ENCODE assay signal across 8 mouse cellular contexts in the genomic region with DNA sequence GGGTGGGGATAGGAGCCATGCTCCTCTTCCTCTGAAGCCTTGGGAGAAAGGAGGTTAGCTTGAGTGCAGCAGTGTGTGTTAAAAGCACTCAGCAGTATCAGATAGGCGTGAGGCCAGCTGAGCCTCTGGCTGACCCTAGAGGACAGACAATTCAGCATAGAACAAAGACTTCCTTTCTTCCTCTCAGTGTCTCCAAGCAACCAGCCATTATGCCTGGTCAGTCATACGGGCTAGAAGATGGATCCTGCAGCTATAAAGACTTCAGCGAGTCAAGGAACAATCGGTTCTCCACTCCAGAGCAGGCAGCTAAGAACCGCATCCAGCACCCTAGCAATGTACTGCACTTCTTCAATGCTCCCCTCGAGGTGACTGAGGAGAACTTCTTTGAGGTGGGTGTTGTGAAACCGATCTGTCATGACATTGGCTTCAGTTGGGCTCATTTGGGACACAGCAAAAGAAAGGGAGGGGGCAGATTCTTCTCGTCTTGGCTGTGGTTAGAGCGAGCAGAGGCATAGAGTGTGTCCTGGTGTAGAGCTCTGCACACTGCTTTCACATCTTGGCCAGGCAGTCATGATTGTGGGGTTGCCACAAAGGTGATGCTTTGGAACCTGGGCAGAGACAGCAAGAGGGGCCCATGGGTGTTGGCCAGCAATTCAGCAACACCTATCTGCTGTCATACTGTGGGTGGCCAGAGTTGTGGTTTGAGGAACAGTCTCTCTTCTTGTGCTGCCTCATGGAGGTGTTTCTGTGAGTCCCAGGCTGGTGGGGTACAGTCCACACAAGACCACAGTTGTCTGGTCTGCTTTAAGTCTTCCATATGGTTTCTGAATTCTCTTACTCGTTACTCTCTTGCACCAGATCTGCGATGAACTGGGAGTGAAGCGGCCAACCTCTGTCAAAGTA. TPM values are rescaled to one million over a fixed set of nuclear protein-coding genes. Genes with fewer than 3 reads are reported as not detected.
A peak's percentile ranks its signal among the peaks of the same experiment; 100 is the strongest.
DNase-seq lines count a peak whose midpoint lies in the region; ATAC-seq lines count a peak whose summit lies in the region.

No protein-coding gene starts in this region.

- H3K9ac ChIP-seq in liver, embryonic 12.5 days, result no peak overlapping the region
- no peak overlapping the region for H3K9ac ChIP-seq in embryonic facial prominence, embryonic 15.5 days
- no peak overlapping the region for H3K9ac ChIP-seq in intestine, embryonic 15.5 days

- peak overlapping the region; percentile 0; the same call in 1 of the 2 replicates for H3K27ac ChIP-seq in liver, embryonic 12.5 days
- peak overlapping the region; percentile 48 for H3K27ac ChIP-seq in embryonic facial prominence, embryonic 15.5 days (replicated peaks)
- peak overlapping the region; percentile 32; the same call in 1 of the 2 replicates for H3K27ac ChIP-seq in intestine, embryonic 15.5 days
- peak overlapping the region; percentile 75 for H3K27ac ChIP-seq in midbrain, embryonic 10.5 days (replicated peaks)

- peaks cover 76% of the 10 kb centered on the region for H3K36me3 ChIP-seq in liver, embryonic 12.5 days
- peaks cover 72% of the 10 kb centered on the region for H3K36me3 ChIP-seq in embryonic facial prominence, embryonic 15.5 days
- peaks cover 55% of the 10 kb centered on the region for H3K36me3 ChIP-seq in intestine, embryonic 15.5 days
- H3K36me3 ChIP-seq in midbrain, embryonic 10.5 days, result peaks cover 78% of the 10 kb centered on the region

- ATAC-seq in liver, embryonic 12.5 days, result no peak
- no peak for ATAC-seq in embryonic facial prominence, embryonic 15.5 days (ENCODE audit: insufficient number of reproducible peaks, low FRiP score, low TSS enrichment, low read depth)
- ATAC-seq in intestine, embryonic 15.5 days, result no peak
- ATAC-seq in frontal cortex, adult (ENCODE audit: low TSS enrichment), result no peak

- peaks cover 89% of the 10 kb centered on the region for H3K4me1 ChIP-seq in liver, embryonic 12.5 days
- peaks cover 62% of the 10 kb centered on the region for H3K4me1 ChIP-seq in embryonic facial prominence, embryonic 15.5 days
- peaks cover 58% of the 10 kb centered on the region for H3K4me1 ChIP-seq in intestine, embryonic 15.5 days (replicated peaks)
- peaks cover 80% of the 10 kb centered on the region for H3K4me1 ChIP-seq in midbrain, embryonic 10.5 days

- WGBS in liver, embryonic 12.5 days (ENCODE audit: insufficient replicate concordance), result 79% methylated on average over 12 of the region's 12 CpGs
- WGBS in embryonic facial prominence, embryonic 15.5 days, result 58% methylated on average over 12 of the region's 12 CpGs
- 72% methylated on average over 12 of the region's 12 CpGs for WGBS in intestine, embryonic 15.5 days
- WGBS in midbrain, embryonic 10.5 days, result 53% methylated on average over 12 of the region's 12 CpGs

- H3K27me3 ChIP-seq in liver, embryonic 12.5 days (replicated peaks), result no peaks in the 10 kb centered on the region
- H3K27me3 ChIP-seq in embryonic facial prominence, embryonic 15.5 days, result no peaks in the 10 kb centered on the region
- no peaks in the 10 kb centered on the region for H3K27me3 ChIP-seq in intestine, embryonic 15.5 days (replicated peaks)
- H3K27me3 ChIP-seq in midbrain, embryonic 10.5 days (ENCODE audit: low read depth, poor library complexity, severe bottlenecking), result no peaks in the 10 kb centered on the region

- H3K9me3 ChIP-seq in liver, embryonic 12.5 days (replicated peaks), result no peaks in the 10 kb centered on the region
- no peaks in the 10 kb centered on the region for H3K9me3 ChIP-seq in embryonic facial prominence, embryonic 15.5 days (replicated peaks)
- H3K9me3 ChIP-seq in intestine, embryonic 15.5 days, result no peaks in the 10 kb centered on the region
- no peaks in the 10 kb centered on the region for H3K9me3 ChIP-seq in midbrain, embryonic 10.5 days (replicated peaks)

- no peak overlapping the region for H3K4me2 ChIP-seq in liver, embryonic 12.5 days
- no peak overlapping the region for H3K4me2 ChIP-seq in embryonic facial prominence, embryonic 15.5 days (replicated peaks)
- H3K4me2 ChIP-seq in intestine, embryonic 15.5 days (replicated peaks), result no peak overlapping the region

- no peak for DNase-seq in liver
- peak; percentile 59 for DNase-seq in midbrain, embryonic 10.5 days (ENCODE audit: low spot score)
- no peak for DNase-seq in cerebellum, adult 11-12 months
- no peak for DNase-seq in urinary bladder, adult 2 months (ENCODE audit: low spot score)

- H3K4me3 ChIP-seq in liver, embryonic 12.5 days, result no peak overlapping the region
- H3K4me3 ChIP-seq in embryonic facial prominence, embryonic 15.5 days (replicated peaks), result no peak overlapping the region
- no peak overlapping the region for H3K4me3 ChIP-seq in intestine, embryonic 15.5 days (replicated peaks)
- H3K4me3 ChIP-seq in midbrain, embryonic 10.5 days, result peak overlapping the region; percentile 34

RNA-seq across cellular contexts. Expression of gene Ech1, which starts 4.4 kb away (rescaled TPM):
- 72.3 and 73.6 TPM in 2 replicates for polyA plus RNA-seq in liver, embryonic 12.5 days (2016; fragmentation: Nextera tagmentation; extraction: Ambion mirVana)
- 226 and 231 TPM in 2 replicates for polyA plus RNA-seq in embryonic facial prominence, embryonic 15.5 days (2015; fragmentation: Nextera tagmentation; extraction: Ambion mirVana)
- 234 and 260 TPM in 2 replicates for polyA plus RNA-seq in intestine, embryonic 15.5 days (2015; fragmentation: Nextera tagmentation; extraction: Ambion mirVana)
- 85.1 and 94.5 TPM in 2 replicates for polyA plus RNA-seq in midbrain, embryonic 10.5 days (2016; fragmentation: Nextera tagmentation; extraction: Ambion mirVana)
- 246 and 303 TPM in 2 replicates for polyA plus RNA-seq in urinary bladder, adult 2 months (2012; rRNA removed)

RNA-seq across cellular contexts. Expression of gene Hnrnpl, which starts 12.3 kb away (rescaled TPM):
- 186 and 188 TPM in 2 replicates for polyA plus RNA-seq in liver, embryonic 12.5 days (2016; fragmentation: Nextera tagmentation; extraction: Ambion mirVana)
- polyA plus RNA-seq in embryonic facial prominence, embryonic 15.5 days (2015; fragmentation: Nextera tagmentation; extraction: Ambion mirVana), result 211 and 225 TPM in 2 replicates
- polyA plus RNA-seq in intestine, embryonic 15.5 days (2015; fragmentation: Nextera tagmentation; extraction: Ambion mirVana), result 210 and 237 TPM in 2 replicates
- 279 and 293 TPM in 2 replicates for polyA plus RNA-seq in midbrain, embryonic 10.5 days (2016; fragmentation: Nextera tagmentation; extraction: Ambion mirVana)
- polyA plus RNA-seq in urinary bladder, adult 2 months (2012; rRNA removed), result 325 and 346 TPM in 2 replicates

RNA-seq across cellular contexts. Expression of gene Lgals4, which starts 13.0 kb away (rescaled TPM):
- polyA plus RNA-seq in liver, embryonic 12.5 days (2016; fragmentation: Nextera tagmentation; extraction: Ambion mirVana), result 2.7 and 3.6 TPM in 2 replicates
- 15.4 and 18.0 TPM in 2 replicates for polyA plus RNA-seq in embryonic facial prominence, embryonic 15.5 days (2015; fragmentation: Nextera tagmentation; extraction: Ambion mirVana)
- 1,462 and 1,582 TPM in 2 replicates for polyA plus RNA-seq in intestine, embryonic 15.5 days (2015; fragmentation: Nextera tagmentation; extraction: Ambion mirVana)
- polyA plus RNA-seq in midbrain, embryonic 10.5 days (2016; fragmentation: Nextera tagmentation; extraction: Ambion mirVana), result 3.1 and 3.7 TPM in 2 replicates
- polyA plus RNA-seq in urinary bladder, adult 2 months (2012; rRNA removed), result 29.4 and 39.9 TPM in 2 replicates

RNA-seq across cellular contexts. Expression of gene Rinl, which starts 31.8 kb away (rescaled TPM):
- 14.5 and 16.1 TPM in 2 replicates for polyA plus RNA-seq in liver, embryonic 12.5 days (2016; fragmentation: Nextera tagmentation; extraction: Ambion mirVana)
- 3.8 and 4.7 TPM in 2 replicates for polyA plus RNA-seq in embryonic facial prominence, embryonic 15.5 days (2015; fragmentation: Nextera tagmentation; extraction: Ambion mirVana)
- polyA plus RNA-seq in intestine, embryonic 15.5 days (2015; fragmentation: Nextera tagmentation; extraction: Ambion mirVana), result 4.5 and 5.6 TPM in 2 replicates
- polyA plus RNA-seq in midbrain, embryonic 10.5 days (2016; fragmentation: Nextera tagmentation; extraction: Ambion mirVana), result 3.5 and 4.0 TPM in 2 replicates
- 2.6 and 4.1 TPM in 2 replicates for polyA plus RNA-seq in urinary bladder, adult 2 months (2012; rRNA removed)

RNA-seq across cellular contexts. Expression of gene Lgals7, which starts 43.0 kb away (rescaled TPM):
- polyA plus RNA-seq in liver, embryonic 12.5 days (2016; fragmentation: Nextera tagmentation; extraction: Ambion mirVana), result 0.25 TPM in 1 of 2 replicates, not detected in the other
- polyA plus RNA-seq in embryonic facial prominence, embryonic 15.5 days (2015; fragmentation: Nextera tagmentation; extraction: Ambion mirVana), result 187 and 265 TPM in 2 replicates
- 0.98 and 1.4 TPM in 2 replicates for polyA plus RNA-seq in intestine, embryonic 15.5 days (2015; fragmentation: Nextera tagmentation; extraction: Ambion mirVana)
- 0.62 and 0.85 TPM in 2 replicates for polyA plus RNA-seq in midbrain, embryonic 10.5 days (2016; fragmentation: Nextera tagmentation; extraction: Ambion mirVana)
- 1.3 and 3.6 TPM in 2 replicates for polyA plus RNA-seq in urinary bladder, adult 2 months (2012; rRNA removed)

Comparison
In these comparisons a context has a peak if more than half of its experiments do, and no peak if none do; other contexts are left out.
1. H3K27ac ChIP-seq: peak in every context shown above with its lines; median percentile 75 in midbrain, embryonic 10.5 days; 48 in embryonic facial prominence, embryonic 15.5 days; 32 in intestine, embryonic 15.5 days; 0 in liver, embryonic 12.5 days.
2. RNA of gene Lgals4, which starts 13.0 kb away (polyA plus RNA-seq): 1,462 to 1,582 TPM in intestine, embryonic 15.5 days; 29.4 to 39.9 TPM in urinary bladder, adult 2 months, 15.4 to 18.0 TPM in embryonic facial prominence, embryonic 15.5 days, 2.7 to 3.6 TPM in liver, embryonic 12.5 days and 3.1 to 3.7 TPM in midbrain, embryonic 10.5 days; every median in the first group is over 10 times any median in the second.